Mouse (Mus musculus): Measurements from ENCODE around the gene Mmadhc.

Mmadhc gene

DNA sequence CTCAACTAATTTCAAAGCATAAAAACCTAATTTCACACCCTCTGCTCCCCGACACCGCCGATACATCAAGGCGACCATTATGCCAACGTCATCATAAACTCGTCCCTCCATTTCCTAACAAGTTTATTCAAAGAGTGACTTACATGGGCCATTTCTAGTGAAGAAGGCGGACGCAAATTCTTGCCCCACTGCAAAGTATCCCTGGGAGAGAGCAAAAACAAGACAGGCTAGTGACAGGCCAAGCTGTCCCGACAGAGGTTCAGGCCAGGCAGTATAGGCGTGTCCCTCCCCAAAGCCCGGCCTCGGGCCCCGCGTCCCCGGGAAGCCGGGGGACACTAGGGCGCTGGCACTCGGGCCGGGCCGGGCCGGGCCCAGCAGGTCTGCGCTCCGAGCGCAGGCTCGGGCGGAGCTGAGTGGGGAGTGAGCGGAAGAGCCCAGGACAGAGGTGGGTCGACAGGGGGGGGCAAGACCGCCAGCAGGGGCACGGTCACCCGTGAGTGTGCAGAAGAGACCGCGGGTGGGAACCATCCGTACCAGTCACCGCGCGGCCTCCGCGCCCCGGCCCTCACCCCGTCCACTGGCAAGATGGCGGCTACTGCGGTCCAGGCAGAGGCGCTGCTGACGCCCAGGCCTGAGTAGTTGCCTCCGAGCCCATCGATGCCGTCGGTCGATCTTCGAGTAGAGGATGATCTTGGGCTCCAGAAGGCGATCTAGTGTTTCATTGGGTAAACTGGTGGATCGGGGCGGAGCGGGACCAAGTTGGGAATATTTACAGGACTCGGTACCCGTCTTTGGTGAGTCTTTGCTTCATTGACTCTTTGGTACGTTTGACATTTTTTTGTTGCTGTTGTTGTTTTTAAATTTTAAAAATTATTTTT, at the start of gene Mmadhc:
Gene Mmadhc, minus strand, starts transcription at position 693 of the 878 bp plus-strand sequence.
- peak; percentile 87 for DNase-seq

DNA sequence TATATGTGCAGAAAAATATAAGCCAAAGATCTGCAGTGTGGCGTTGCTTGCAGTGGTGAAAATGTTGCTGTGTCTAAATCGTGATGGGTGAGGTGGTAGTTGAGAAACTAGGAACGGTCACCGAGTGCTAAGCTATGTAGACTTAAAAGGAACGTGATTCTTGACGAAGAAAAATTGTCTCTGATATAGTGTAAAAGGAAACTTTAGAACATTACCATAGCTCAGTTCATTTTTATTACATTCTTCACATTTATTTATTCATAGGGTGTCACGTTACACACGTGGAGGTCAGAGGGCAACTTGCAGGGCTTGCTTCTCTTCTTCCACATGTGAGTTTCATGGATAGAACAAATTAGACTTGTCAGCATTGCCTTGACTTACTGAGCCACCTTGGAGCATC, 47.0 kb upstream of the Mmadhc start:
- no peak for DNase-seq

DNA sequence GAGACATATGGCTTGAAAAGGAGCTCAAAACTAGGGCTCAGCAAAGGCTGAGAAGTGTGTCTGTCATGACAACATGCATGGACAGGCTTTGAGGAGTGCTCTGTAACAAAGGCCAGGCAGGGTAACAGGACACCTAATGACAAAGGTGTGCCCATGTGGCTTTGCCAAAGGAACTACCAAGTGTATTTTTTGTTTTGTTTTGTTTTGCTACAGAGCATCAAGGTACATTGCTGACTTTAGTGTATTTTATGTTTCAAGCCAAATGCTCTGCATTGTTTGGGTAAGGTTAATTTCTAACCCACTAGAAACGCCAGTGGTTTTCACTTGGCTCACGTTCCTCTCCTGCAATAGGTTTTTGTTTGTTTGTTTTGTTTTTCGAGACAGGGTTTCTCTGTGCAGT, 42.5 kb upstream of the Mmadhc start:
- no peak for DNase-seq

DNA sequence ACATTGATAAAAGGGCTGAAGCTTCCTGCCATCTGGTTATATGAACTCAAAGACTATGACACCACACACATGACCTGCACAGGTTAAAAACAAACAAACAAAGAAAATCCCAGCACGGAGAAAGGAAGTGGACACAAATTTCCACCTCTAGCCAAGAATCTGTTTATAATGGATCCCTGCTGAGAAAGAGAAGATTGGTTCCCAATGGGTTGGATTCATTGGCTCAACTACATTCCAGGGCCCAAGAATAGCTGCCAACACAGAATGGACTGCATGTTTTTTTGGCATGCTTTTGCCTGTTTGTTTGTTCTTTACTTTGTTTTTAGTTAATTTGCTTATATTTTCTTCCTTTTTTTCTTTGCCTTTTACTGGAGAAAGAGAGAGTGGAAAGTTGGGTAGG, 41.0 kb upstream of the Mmadhc start:
- DNase-seq: no peak

DNA sequence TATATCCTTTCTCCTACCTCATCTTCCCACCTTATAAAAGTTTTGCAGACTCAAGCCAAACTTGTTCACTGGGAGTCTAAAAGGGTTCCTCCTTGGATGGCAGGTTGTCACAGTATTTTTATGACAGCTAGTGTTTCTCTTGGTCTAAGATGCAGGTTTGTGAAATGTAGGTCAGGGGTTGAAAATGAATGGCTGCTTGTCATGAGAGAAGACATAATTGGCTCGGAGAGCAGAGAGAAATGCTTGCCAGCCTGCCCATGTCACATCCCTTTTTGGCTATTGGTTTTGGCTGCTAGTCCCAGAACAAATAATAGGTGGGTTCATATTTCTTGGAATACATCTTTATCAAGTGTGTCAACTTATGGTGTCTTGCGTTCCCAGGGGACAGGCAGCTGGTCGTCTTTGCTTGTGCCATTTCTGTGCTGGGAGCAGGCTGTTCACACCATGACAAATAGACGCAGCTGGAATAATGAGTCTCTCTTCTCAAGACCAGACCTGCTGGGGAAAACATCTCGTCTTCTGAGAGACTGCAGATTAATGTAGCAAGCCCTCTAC, 35.2 kb upstream of the Mmadhc start:
- DNase-seq: no peak

DNA sequence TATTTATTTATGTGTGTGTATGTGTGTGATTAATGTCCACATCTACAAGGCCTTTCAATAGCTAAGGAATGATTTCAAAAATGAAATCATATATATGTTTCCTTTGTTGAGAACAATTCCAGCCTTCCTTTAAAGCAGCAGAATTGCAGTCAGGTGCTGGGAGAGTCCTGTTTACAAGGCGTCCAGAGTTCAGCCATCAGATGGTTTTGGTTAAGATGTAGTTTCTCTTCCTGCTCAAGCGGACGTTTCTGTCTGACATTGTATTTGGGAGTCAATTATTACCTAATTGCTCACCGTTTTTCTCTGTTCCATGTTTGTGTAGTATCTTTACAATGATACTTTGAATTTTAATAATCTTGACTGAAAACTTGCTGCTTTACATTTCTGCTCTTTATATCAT, 31.6 kb upstream of the Mmadhc start:
- no peak for DNase-seq

DNA sequence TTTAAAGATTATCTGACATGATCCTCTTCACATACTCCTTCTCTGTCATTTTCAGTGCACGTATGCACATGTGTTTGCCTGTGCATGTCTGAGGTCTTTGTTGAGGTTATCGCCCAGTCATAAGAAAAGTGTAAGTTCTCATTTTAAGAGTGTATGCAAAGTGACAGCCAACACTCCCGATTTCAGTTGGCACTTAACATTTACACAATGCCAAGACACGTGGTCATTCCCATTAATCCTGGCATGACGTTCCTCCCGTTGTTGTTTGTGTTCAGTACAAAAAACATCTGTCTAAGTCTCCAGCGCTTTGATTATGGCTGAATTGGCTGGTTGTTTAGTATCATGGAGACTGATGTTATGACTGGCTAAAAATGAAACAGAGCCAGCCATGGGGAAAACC, 28.2 kb upstream of the Mmadhc start:
- DNase-seq: no peak

DNA sequence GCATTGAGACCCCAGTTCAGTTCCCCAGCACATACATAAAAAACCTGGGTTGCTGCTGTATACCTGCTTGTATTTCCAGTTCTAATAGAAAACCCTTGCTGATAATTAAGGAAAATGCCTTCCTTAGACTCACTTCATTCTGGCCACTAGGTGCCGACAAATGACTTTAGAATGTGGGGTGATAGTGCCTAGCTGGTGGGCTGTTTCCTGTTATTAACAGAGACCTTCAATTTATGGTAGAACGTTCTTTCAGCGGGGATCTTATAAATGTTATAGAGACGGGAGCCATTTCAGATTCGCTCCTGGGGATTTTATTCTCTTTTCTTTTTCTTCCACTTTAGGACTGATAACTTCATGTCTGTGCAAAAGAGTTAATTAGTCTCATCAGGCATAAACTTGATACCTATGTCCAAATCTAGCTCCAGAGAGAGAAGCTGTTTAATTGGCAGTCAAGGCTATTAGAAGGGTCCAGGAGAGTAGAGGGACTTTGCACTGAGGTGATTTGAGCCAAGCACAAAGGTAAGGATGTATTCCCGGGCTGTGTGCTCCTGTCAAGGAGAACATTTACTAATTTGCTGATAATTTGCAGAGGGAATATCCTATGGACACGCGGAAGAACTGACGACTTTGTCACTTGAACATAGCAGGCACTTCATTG, 10.2 kb upstream of the Mmadhc start:
- DNase-seq: peak; percentile 58

DNA sequence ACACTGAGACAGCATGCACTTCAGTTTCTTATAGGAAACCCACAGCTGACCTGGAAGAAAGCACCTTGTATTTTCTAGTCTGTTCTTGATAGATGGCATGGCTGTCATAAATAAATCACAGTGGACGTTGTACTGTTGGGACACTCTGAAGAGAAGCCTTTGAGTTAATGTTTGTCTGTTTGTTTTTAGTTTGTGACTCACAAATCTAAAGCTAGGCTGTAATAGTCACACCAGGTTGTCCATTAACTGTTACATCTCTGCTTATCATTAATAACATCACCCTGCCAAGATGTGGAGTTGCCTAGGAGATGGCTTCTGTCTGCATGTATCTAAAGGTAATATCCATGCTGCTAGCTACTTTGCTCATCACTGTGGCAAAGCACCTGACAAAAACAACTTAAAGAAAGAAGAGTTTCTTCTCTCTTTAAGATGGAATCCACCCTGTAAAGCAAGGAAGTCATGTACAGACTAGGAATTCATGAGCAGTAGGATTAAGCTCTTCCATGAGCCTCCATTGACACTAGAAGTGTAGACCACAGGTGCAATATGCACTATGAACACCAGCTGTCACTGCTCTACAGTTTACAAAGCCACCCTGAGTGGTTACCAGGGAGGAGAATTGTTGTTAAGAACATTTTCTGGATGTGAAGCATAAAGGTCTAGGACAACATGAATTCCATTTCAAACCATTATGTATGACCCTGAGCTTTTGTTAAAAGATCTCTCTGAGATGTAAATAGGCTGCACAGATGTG, 8.4 kb upstream of the Mmadhc start:
- DNase-seq: no peak

DNA sequence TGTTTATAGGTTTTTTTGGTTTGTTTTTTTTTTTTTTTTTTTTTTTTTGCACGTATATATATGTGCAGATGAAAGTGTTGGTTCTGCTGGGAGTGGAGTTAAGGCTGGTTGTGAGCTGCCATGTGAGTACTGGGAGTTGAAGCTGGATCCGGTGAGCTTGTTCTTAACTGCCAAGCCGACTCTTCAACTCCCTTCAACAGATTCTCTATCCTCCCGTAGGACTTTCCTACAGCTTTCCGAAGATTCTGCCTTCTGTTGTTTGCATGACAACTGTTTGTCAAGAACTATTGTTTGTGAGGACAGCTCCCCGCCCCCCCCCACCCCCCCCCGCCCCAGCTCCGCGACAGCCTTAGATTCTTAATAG, 368 bp upstream of the Mmadhc start:
- no peak for DNase-seq

DNA sequence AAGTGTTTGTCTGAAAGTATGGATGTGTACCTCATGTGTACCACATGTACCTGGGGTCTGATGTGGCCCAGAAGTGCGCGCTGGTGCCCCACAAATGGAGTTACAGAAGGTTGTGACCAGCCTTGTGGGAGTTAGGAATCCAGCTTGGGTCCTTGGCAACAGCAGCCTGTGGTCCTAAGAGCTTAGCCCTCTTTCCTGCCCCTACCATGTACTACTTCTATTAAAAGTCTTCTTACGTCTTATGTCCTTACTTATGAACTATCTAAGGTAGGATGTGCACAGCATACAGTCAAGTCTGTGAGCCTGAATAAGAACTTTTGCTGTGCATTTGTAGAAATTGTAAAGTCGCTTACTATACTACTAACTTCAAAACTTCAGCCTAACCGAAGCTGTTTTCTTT, 1.0 kb downstream of the Mmadhc start:
- DNase-seq: no peak

DNA sequence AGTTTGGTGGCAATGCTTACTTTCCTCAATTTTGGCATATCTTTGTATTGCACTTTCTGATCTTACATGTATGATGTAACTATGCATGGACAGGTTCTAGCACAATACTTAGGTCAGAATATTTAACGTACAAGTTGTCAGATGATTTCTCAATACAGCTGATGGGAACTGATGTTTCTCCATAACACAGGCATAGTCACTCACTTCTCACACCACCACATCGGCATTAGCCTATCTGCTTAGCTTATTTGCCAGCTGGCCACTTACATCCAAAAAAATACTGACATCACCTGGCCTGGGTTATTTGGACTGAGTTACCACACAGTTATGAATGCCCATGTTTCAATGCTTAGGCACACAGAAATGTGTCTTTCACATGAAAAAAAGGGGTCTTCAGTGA, 2.5 kb downstream of the Mmadhc start:
- no peak for DNase-seq

DNA sequence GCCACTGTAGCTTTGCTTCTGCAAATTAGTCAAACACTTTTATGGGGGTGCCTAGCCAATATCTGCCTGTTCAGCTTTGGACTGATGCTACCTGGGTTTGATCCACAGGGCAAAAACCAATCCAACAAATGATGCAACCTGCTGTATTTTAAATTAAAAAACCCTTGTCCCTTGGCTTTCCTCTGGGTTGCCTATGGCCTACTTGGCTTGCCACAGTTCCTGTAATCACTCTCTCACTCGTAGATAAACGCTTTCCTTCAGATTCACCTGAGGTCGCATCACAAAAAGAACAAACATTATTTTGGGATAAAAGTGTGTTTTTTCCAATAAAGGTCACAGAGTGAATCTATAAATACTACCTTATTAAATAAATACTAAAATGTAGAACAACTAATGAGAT, 3.0 kb downstream of the Mmadhc start:
- DNase-seq: no peak

DNA sequence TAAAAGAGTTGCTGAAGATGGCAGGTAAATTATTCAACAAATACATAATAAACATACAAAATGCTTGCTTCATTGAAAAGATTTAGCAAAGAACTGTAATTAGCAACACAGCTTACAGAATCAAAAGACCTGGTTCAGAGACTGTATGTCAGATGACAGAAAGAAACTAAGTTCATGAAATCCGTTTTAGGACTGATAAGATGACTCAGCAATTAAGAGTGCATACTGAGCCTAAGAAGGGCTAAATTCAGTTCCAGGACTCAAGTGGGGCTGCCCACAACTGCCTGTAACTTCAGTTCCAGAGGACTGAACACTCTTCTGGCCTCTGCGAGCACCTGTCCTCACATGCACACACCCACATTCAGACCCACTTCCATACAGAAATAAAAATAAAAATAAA, 4.7 kb downstream of the Mmadhc start:
- no peak for DNase-seq

DNA sequence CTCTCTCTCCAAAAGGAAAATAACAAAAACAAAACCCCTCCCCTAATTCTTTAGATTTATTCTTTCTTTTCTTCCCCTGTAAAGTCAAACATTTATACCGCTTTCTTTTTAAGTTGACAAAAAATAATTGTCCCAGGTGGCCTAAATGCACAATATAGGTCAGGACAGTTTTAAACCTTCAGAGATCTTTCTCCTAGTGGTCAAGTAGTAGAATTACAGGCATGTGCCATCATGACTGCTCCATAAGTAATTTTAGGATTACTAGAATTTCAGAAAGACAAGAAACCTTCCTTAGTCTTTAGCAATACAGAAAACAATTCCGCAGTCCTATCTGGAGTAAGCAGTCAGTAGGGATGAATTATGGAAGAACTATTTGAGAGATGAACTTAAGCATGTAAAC, 5.8 kb downstream of the Mmadhc start:
- DNase-seq: no peak

DNA sequence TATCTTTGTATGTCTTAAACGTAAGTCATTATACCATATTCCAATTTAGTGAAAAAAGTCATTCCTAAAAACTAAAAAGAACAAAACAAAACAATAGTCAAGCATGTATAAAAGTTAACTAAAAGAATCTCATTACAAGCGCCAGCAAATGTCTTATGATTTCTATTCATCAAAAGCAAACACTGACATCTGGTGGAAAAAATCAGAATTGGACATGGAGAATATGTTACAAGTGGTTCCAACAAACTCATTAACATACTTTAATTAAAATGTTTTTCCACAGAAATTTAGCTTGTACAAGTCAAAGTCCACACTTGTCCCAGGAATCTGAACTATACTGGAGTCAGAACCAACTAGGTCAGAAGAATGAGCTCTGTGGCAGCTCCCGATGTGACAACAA, 11.8 kb downstream of the Mmadhc start:
- DNase-seq: no peak

DNA sequence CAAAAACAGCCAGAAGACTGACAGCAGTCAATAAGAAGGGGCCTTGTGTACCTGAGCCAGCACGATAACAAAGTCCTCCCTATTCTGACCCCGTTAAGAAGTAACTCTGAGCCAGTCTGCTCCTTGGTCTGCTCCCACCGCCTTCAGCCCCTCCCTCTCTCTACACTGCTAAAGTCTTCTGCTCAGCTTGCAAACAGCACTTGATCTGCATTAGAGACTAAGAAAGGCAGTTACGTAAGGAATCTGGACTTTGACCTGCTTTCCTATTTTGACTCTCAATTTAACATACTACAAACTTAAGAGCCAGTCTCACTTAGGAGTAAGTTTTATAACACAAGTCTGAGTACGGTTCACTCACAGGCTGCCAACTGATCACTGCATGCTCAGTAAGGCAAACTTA, 12.6 kb downstream of the Mmadhc start:
- no peak for DNase-seq

DNA sequence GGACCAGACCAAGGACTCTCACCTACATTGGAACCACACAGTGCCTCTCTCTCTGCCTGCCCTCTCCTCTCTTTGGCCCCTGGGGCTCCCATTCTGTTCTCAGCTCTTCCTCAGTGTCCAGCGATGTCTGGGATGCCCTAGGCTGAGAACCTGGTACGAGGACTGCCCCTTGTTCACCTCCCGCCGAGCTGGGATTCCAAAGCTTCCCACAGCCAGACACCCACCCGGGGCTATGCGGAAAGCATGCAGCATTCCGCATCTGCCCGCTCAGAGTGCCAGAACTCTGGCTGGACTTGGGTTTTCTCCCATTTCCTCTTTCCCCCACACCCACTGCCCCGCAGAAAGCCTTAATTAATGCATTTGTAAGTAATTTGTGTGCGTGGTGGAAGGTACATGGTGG, 19.9 kb downstream of the Mmadhc start:
- no peak for DNase-seq

DNA sequence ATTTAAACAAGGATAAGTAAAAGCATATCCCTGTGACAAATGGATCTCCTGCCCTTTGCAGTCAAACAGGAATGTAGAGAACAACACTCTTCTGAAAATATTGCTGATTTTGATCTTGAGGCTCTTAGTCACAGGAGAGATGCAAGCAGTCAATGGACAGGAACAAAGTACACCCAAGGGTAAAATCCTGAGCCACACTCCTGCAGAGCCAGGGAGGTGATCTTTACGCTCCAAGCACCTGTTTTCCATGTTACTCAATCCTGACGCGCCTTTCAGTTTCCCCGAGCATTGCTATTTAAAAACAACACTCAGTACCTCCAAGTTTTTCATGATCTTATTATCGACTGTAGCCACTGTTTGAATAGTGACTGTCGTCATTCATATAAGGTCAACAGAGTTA, 23.2 kb downstream of the Mmadhc start:
- no peak for DNase-seq

DNA sequence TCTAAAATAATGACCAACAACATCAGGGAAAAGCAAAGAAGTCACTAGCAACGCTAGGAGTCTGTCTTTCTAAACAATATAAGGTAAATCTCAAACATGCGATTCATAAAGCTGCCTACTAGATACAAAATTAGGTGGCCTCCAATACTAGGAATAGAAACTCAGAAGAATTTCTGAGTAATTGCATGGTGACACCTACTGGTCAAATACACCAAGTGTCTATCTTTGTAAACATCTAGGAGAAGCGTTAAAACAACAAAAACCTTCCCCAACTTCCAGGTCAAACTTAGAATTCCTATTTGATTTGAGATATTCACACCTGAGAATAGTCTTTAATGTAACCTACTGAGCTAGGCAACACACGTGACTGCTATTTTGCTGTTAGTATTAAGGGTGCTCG, 24.4 kb downstream of the Mmadhc start:
- no peak for DNase-seq

DNA sequence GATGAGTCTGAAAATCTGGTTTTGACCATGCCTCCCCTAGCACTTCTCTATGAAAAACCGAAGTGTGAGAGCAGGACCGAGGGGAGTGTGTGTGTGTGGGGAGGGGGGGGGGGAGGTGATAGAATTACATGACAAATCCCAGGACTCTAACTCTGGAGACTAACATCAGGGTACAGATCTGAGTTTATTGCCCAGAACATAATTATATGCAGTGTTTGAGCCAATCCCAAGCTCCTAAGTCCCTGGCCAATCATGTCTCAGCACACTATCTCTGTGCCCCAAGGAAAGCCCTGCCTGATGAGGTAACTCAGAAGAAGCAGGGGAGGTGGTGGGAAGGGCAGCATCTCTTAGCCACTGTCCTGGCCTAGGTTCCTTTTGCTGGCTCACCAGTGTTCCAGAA, 28.1 kb downstream of the Mmadhc start:
- DNase-seq: no peak

DNA sequence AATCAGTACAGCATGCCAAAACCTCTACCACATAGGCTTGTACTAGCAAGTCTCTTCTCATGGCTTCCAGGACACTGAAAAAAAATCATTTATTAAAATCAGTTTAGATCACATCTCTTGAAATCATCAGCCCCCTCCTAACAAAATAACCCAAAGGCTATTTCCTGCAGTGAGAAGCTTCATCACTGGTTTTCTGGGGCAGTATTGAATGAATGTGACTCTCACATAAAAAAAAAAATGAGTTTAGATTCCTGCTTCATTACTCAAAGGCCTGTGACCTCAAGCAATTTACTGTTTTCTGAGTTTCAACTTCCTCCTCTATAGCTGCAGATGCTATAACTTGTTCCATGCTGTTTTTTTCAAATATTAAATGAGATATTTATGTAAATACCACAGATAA, 29.6 kb downstream of the Mmadhc start:
- no peak for DNase-seq

DNA sequence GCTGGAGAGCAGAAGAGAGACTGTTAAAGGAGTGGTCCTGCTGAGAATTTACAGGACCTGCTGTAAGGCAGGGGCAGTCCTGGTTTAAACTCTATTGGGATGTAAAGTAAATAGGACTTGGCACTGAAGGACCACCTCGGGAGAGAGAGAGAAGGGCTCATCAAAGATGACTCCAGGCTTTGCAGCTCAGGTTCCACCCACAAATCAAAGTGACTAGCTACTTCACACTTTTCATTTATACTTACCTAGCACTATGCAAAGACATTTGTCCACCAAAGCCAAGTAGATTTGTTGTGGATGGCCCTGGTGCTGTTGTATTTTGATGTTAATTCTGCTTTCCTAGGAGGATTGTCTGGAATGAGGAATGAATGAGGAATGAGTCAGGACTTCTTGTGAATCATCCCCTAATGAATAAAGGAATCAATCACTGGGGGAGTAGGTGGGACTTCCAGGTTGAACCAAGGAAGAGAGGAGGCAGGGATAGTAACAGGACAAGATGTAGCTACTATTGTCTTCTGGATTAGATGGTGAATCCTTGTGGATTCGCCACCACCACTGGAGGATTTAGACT, 31.3 kb downstream of the Mmadhc start:
- DNase-seq: no peak

Measured in thymus, postnatal 25 days (tissue).